Mouse (Mus musculus) adrenal gland, postnatal 36 days (tissue): Measurements from ENCODE around the gene Ilvbl. TPM values are rescaled to one million over a fixed set of nuclear protein-coding genes. Genes with fewer than 3 reads are reported as not detected.
A peak's percentile ranks its signal among the peaks of the same experiment; 100 is the strongest.
"Not testable (repeated sequence)": the region's sequence is repeated elsewhere in the genome, so short reads cannot be mapped to it uniquely, and the experiment has no call there.

ENCODE experiments used
- DNase-seq, 2 experiments: peaks; one replicate each; pipeline ENCODE4 v3.0.0; 2021; ENCODE audit warnings: mixed read lengths in 1 of 2
- long read RNA-seq, 2 experiments: library from polyadenylated mRNA; stranded (forward); transcript quantifications; one replicate each; pipeline ENCODE4 v2.0.0; 2021; ENCODE audit warnings: borderline sequencing depth in 2 of 2
- total RNA-seq, 2 experiments: library from RNA; stranded (reverse); gene quantifications; 2 replicates each; pipeline ENCODE4 v1.2.3; 2021

The Ilvbl gene
- total RNA-seq: 10 to 100 TPM; 51.0 to 62.0 TPM
- long read RNA-seq, experiment 1, transcript Ilvbl-203 (14 exons, 2,331 nt): minor isoform, 5 of 132 reads
- long read RNA-seq, experiment 1, transcript Ilvbl-209 (15 exons, 2,233 nt): major isoform, 83 of 132 reads
- long read RNA-seq, experiment 1, transcript Ilvbl-201 (16 exons, 2,329 nt): minor isoform, 6 of 132 reads
- long read RNA-seq, experiment 1, partial matches to known transcripts: 7 of 132 reads
- long read RNA-seq, experiment 1, other reads (novel, unspliced or antisense): 31 of 132 reads
- long read RNA-seq, experiment 2, transcript Ilvbl-209 (15 exons, 2,233 nt): major isoform, 13 of 26 reads
- long read RNA-seq, experiment 2, partial matches to known transcripts: 3 of 26 reads
- long read RNA-seq, experiment 2, other reads (novel, unspliced or antisense): 7 of 26 reads

- peak; percentile 96 for DNase-seq
These were observed at the start of gene Ilvbl for GRCm38 (mm10) chr10:78574250-78575104. Ilvbl (plus strand) TSS chr10:78574346.

DNA sequence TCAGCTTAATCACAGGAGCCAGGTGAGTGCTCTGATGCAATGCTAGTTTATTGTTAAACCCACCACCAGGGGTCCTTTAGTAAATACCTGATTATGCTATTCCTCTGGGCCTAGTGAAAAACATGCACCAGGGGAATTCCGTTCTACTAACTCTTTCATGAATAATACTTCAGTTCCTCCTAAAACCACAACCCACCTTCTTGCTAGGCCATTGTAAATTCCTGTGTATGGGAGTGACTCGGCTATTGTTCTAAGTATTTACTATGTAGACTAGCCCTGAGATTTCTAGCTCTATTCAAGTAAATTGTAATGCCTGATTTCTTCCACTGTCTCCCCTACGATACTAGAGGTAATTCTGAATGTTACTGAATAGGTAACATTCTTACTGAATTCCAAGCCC is 49.1 kb upstream of the Ilvbl start:
- DNase-seq: not testable (repeated sequence)

GRCm38 (mm10) chr10:78525511-78525910 is 48.6 kb upstream of the Ilvbl start:
- peak; percentile 9 to 30 for DNase-seq

GRCm38 (mm10) chr10:78540943-78541342 is 33.2 kb upstream of the Ilvbl start:
- DNase-seq: peak; percentile 28 to 50

DNA sequence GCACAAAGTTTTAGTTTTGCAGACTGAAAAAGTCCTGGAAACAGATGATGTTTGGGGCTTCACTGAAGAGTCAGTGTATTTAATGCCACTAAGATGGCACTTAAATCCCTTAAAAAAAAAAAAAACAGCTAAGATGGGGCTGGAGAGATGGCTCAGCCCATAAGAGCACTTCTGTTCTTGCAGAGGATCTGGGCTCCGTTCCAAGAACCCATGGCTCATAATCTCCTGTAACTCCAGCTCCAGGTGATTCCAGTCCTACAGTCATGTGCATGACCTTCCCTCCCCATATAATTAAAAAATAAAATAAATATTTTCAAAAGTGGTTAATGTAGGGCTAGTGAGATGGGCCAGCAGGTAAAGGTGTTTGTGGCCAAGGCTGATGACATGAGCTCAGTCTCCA is 9.1 kb upstream of the Ilvbl start:
- DNase-seq: no peak

DNA sequence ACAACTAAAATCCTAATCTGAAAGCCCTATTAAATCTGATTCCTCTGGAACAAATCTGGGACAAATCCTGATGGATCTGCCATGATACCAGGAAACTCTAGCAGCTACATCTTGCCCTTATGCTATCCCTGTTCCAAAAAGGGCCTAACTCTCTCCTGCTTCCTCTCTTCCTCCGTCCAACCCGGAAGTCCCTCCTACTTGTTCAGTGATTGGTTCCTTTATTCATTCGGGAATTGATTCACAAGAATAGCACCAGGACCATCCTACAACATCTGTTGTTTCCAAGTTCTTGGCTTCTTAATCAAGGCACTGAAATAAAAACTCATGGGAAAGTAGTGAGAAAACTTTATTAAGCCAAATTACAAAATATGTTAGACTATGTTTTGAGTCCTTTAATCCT is 5.0 kb upstream of the Ilvbl start:
- DNase-seq: no peak

GRCm38 (mm10) chr10:78569686-78570085 is 4.5 kb upstream of the Ilvbl start:
- no peak for DNase-seq

- DNase-seq: no peak
These were observed 3.7 kb upstream of the Ilvbl start for GRCm38 (mm10) chr10:78570416-78570815.

- no peak for DNase-seq
These were observed 3.2 kb upstream of the Ilvbl start for GRCm38 (mm10) chr10:78570897-78571296.

DNA sequence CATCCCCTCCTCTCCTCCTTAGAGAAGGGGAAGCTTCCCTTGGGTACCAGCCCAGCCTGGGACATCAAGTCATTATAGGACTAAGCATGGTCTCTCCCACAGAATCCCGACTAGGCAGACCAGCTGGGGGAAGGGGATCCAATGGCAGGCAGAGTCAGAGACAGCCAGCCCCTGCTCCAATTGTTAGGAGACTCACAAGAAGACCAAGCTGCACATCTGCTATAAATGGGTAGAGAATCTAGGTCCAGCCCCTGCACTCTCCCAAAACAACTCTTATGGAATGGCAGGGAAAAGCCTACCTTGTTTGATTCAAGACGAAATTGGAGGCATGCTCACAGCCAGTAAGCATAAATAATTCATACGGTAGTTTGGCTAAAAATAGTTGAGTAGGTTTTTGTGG is 920 bp upstream of the Ilvbl start:
- DNase-seq: no peak

- DNase-seq: peak in 1 of 2 experiments; percentile 15
These were observed 1.0 kb downstream of the Ilvbl start for GRCm38 (mm10) chr10:78575105-78575632.

DNA sequence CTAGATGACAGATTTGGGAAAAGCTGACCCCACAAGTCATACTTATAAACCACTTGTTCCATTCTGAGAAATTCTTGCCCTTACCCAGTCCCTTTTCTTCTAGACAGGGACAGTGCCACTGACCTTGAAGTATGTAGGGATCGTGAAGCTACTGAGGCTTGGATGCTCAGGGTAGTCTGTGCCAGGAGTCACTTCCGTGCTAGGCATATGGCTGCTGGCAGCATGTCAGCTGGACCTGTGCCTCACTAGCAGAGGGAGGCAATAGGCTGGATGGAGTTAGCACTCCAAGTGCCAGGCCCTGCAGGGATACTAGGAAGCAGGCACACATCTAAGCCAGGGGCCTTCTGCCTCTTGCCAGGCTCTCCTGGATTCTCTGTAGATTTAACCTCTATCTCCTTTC is 1.5 kb downstream of the Ilvbl start:
- peak; percentile 53 to 72 for DNase-seq

GRCm38 (mm10) chr10:78576435-78577184 is 2.5 kb downstream of the Ilvbl start:
- DNase-seq: no peak

- no peak for DNase-seq
These were observed 4.1 kb downstream of the Ilvbl start for GRCm38 (mm10) chr10:78578204-78578603.

DNA sequence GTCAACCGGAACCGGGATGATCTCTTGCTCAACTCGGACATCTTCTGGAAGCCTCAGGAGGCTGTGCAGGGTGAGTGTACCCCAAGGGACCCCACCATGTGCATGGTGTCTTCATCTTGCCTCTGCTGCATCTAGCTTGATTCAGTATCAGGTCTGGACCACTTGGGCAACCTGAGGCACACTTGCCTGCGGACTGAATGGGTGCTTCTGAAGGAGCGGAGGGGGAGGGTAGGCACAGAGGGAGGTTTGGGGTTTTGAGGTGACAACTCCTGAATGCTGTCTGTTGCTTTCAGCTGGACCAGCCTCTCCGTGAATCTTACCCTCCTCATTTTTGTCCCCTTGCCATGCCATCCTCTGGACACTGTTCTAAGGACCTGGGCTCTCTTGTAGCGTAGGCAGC is 7.0 kb downstream of the Ilvbl start:
- DNase-seq: no peak

DNA sequence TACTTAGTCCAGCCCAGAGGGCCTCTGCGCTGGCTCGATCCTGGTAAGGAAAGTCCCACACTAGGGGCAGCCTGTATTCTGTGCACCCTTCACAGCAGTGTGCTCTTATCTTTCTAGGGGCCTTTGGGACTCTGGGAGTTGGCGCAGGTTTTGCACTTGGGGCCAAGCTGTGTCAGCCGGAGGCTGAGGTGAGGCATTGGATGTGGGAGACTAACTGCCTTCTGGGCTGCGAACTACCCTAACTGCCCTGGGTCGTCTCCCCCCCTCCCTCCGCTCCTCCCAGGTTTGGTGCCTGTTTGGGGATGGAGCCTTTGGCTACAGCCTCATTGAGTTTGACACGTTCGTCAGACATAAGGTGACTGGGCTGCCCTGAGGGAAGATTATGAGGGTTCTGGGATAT is 9.2 kb downstream of the Ilvbl start:
- no peak for DNase-seq

DNA sequence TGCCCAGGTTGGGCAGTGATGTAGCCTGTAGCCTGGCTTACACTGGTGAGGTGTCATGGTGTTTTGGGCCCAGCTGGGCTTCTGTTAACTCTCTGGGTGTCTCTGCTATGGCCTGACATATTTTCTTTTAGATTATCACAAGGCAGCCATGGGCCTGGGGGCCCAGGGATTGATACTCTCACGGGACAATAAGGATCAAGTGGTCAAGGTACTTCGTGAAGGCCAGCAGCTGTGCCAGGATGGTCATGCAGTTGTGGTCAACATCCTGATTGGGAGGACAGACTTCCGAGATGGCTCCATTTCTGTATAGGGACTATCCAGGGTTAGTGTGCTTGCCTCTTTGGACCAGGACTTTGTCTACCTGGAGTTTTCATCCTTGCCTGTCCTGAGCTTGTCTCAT is 9.8 kb downstream of the Ilvbl start:
- no peak for DNase-seq

DNA sequence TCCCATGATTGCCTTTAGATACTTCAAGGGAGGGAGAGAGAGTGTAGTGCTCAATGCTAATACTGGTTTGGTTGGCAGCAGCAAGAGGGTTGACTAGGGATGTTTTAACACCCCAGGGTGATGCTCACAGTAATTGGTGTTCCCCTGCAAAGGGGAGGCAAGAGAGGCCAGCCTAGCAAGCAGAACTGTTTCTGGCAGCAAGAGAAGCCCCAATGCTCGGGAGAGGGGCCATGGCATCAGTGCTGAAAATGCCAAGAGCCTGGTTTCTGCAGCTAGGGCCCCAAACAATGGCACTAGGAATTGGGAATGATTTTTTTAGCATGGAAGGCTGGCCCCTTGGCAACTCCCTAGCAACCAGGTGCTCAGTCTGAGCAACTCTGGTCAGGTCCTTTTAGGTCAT is 10.8 kb downstream of the Ilvbl start:
- DNase-seq: no peak

GRCm38 (mm10) chr10:78585606-78586005 is 11.5 kb downstream of the Ilvbl start:
- DNase-seq: no peak

DNA sequence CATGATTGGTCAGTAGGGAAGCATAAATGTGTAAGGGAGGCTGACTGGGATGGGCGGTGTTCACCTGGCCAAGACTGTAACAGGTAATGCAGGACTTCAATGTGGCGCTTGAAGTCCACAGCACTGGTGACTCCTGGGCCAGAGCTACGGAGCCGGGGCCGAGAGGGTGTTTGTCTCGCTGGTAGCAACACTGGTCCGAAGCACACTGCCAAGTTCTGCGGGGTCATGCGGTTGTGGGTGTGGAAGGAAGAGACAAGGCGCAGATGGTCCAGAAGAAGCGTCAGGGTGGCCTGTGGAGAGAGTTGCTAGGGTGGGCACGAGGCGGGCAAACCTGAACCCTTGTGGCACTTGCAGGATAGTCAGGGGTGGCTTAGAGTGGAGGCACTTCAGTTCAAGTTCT is 11.9 kb downstream of the Ilvbl start:
- no peak for DNase-seq

GRCm38 (mm10) chr10:78589291-78589690 is 15.1 kb downstream of the Ilvbl start:
- DNase-seq: no peak

DNA sequence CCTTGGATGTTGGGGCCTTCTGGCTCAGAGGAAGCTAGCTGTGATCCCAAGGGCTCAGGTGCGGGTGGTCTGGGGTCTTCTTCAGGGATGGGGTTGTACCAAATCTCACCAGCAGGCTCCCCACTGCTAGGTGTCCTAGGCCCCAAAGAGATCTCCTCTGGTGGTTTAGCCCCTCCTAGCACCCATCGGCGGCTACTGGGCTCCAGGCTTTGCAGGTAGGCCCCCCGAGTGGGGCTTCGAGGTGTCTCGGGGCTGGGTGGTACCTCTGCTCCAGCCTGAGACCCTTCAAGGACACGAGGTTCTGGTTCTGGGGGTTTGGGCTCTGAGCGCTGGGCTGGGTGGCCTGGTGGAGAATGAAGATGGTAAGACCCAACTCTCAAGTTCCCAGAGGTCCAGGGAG is 15.8 kb downstream of the Ilvbl start:
- DNase-seq: no peak
